Mouse (Mus musculus) thymus, postnatal 36 days (tissue): ENCODE data around the gene Ntrk3.

ENCODE experiments used
- DNase-seq, 2 experiments: peaks; one replicate each; pipeline ENCODE4 v3.0.0; 2022; ENCODE audit warnings: mixed read lengths in 2 of 2

The Ntrk3 gene

GRCm38 (mm10) chr7:78719795-78720460 is 17.9 kb downstream of the Ntrk3 start:
- DNase-seq, result peak; percentile 63 to 75

- peak; percentile 73 to 83 for DNase-seq
Measured at GRCm38 (mm10) chr7:78719117-78719516, 18.7 kb downstream of the Ntrk3 start.

- peak; percentile 56 to 72 for DNase-seq
Measured at GRCm38 (mm10) chr7:78718191-78718609, 19.6 kb downstream of the Ntrk3 start.

- no peak for DNase-seq
Measured at GRCm38 (mm10) chr7:78707708-78708107, 30.1 kb downstream of the Ntrk3 start.

- no peak for DNase-seq
Measured at GRCm38 (mm10) chr7:78707122-78707521, 30.7 kb downstream of the Ntrk3 start.

- DNase-seq, result no peak
Measured at GRCm38 (mm10) chr7:78702676-78703075, 35.1 kb downstream of the Ntrk3 start.

GRCm38 (mm10) chr7:78695200-78695599 is 42.6 kb downstream of the Ntrk3 start:
- no peak for DNase-seq

- DNase-seq, result no peak
Measured at GRCm38 (mm10) chr7:78693148-78693547, 44.7 kb downstream of the Ntrk3 start.

GRCm38 (mm10) chr7:78690956-78691355 is 46.9 kb downstream of the Ntrk3 start:
- DNase-seq, result no peak

- DNase-seq, result no peak
Measured at GRCm38 (mm10) chr7:78684943-78685342, 52.9 kb downstream of the Ntrk3 start.

GRCm38 (mm10) chr7:78680871-78681270 is 56.9 kb downstream of the Ntrk3 start:
- DNase-seq, result no peak

- DNase-seq, result no peak
Measured at GRCm38 (mm10) chr7:78669407-78669806, 68.4 kb downstream of the Ntrk3 start.

GRCm38 (mm10) chr7:78668916-78669315 is 68.9 kb downstream of the Ntrk3 start:
- DNase-seq, result peak in 1 of 2 experiments; percentile 33

- DNase-seq, result no peak
Measured at GRCm38 (mm10) chr7:78668003-78668635, 69.7 kb downstream of the Ntrk3 start.

GRCm38 (mm10) chr7:78660832-78661231 is 77.0 kb downstream of the Ntrk3 start:
- no peak for DNase-seq

- no peak for DNase-seq
Measured at GRCm38 (mm10) chr7:78659846-78660245, 78.0 kb downstream of the Ntrk3 start.

- DNase-seq, result no peak
Measured at GRCm38 (mm10) chr7:78658026-78658425, 79.8 kb downstream of the Ntrk3 start.

- no peak for DNase-seq
Measured at GRCm38 (mm10) chr7:78656181-78656580, 81.6 kb downstream of the Ntrk3 start.

- DNase-seq, result peak; percentile 49 to 56
Measured at GRCm38 (mm10) chr7:78653686-78654085, 84.1 kb downstream of the Ntrk3 start.

- peak in 1 of 2 experiments; percentile 9 for DNase-seq
Measured at GRCm38 (mm10) chr7:78652296-78652695, 85.5 kb downstream of the Ntrk3 start.

- DNase-seq, result no peak
Measured at GRCm38 (mm10) chr7:78651540-78651939, 86.3 kb downstream of the Ntrk3 start.

- peak; percentile 52 to 55 for DNase-seq
Measured at GRCm38 (mm10) chr7:78643667-78644066, 94.1 kb downstream of the Ntrk3 start.

- DNase-seq, result no peak
Measured at GRCm38 (mm10) chr7:78623686-78624085, 114.1 kb downstream of the Ntrk3 start.

- DNase-seq, result no peak
Measured at GRCm38 (mm10) chr7:78621115-78621514, 116.7 kb downstream of the Ntrk3 start.
